ENCODE assay signal across 26 mouse cellular contexts in the genomic region with DNA sequence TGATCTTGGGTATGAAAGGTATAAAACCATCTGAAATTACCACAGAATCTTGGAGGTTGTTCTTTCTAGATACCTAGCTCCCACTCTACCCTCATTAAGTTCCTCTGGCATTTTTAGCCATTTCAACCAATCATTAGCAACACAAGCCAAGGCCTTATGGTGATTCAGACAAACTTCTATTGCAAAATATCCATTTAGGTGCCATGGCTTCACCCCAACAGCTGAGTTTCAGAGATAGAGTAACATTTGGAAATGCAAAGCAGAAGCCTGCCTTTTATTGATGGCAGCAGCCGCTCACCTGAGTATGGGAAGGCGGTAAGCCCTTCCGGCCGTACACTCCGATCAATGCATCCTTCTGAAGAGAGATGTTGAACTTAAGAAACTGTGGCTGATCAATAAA.
"Had no signal": no experiment of that assay in that cellular context is flagged by ENCODE, and none has a peak within 500 bp of the region (broad histone marks: within the 10 kb centered on the region; RNA-seq: fewer than 3 reads in every experiment).

No protein-coding gene starts in this region.

- H3K9ac ChIP-seq: hindbrain, embryonic 12.5 days; hindbrain, embryonic 14.5 days; limb, embryonic 12.5 days; liver, embryonic 13.5 days; liver, embryonic 15.5 days; liver, postnatal 0 days had no signal

- H3K27ac ChIP-seq: heart, adult 2 months; hindbrain, embryonic 10.5 days; hindbrain, embryonic 12.5 days; hindbrain, embryonic 14.5 days; layer of hippocampus, adult 2 months; left cerebral cortex, adult 2 months; limb, embryonic 10.5 days; limb, embryonic 12.5 days; liver, embryonic 13.5 days; liver, embryonic 15.5 days had no signal

- H3K4me1 ChIP-seq: hindbrain, embryonic 12.5 days; limb, embryonic 10.5 days; liver, embryonic 13.5 days; liver, embryonic 15.5 days had no signal

- H3K4me3 ChIP-seq: heart, adult 2 months; hindbrain, embryonic 10.5 days; hindbrain, embryonic 12.5 days; layer of hippocampus, adult 2 months; left cerebral cortex, adult 2 months; limb, embryonic 10.5 days; limb, embryonic 12.5 days; liver, embryonic 13.5 days; liver, embryonic 15.5 days had no signal

- DNase-seq: gastrocnemius, postnatal 14 days; gastrocnemius, postnatal 36 days; heart, adult 2 months; heart, postnatal 10 days; heart, postnatal 4 days; kidney, adult 18-20 months; kidney, adult 8-10 months; kidney, postnatal 10 days; kidney, postnatal 25 days; kidney, postnatal 4 days; liver; liver, embryonic 13.5 days; liver, postnatal 0 days had no signal

- H3K4me2 ChIP-seq: heart, embryonic 11.5 days; hindbrain, embryonic 12.5 days; hindbrain, embryonic 14.5 days; limb, embryonic 12.5 days; liver, embryonic 11.5 days; liver, embryonic 13.5 days; liver, embryonic 15.5 days had no signal

- H3K27me3 ChIP-seq: hindbrain, embryonic 12.5 days; limb, embryonic 12.5 days; liver, embryonic 13.5 days; liver, embryonic 15.5 days had no signal

- ATAC-seq: hindbrain, embryonic 16.5 days; inflammation-experienced regulatory T-cells, adult 6 months; intestine, postnatal 0 days; liver, postnatal 0 days had no signal

- H3K9me3 ChIP-seq: limb, embryonic 10.5 days; limb, embryonic 12.5 days; liver, embryonic 15.5 days had no signal

- H3K36me3 ChIP-seq: hindbrain, embryonic 12.5 days; liver, embryonic 13.5 days had no signal
